Mouse (Mus musculus) 3T3-L1 (cell line): ENCODE results near the gene Zfp839.

Experiments
- DNase-seq: peaks from one replicate; pipeline ENCODE4 v3.0.0-alpha.2; 2015; ENCODE audit warnings: low read depth, low spot score

The Zfp839 gene

GRCm38 (mm10) chr12:110850010-110850928 lies at the start of gene Zfp839:
Gene Zfp839 (plus strand): TSS chr12:110850253.
- DNase-seq = peak; percentile 73

GRCm38 (mm10) chr12:110801876-110802464 lies 48.1 kb upstream of the Zfp839 start:
- no peak for DNase-seq

- DNase-seq = no peak
Measured at GRCm38 (mm10) chr12:110802674-110803297, 47.3 kb upstream of the Zfp839 start.

DNA sequence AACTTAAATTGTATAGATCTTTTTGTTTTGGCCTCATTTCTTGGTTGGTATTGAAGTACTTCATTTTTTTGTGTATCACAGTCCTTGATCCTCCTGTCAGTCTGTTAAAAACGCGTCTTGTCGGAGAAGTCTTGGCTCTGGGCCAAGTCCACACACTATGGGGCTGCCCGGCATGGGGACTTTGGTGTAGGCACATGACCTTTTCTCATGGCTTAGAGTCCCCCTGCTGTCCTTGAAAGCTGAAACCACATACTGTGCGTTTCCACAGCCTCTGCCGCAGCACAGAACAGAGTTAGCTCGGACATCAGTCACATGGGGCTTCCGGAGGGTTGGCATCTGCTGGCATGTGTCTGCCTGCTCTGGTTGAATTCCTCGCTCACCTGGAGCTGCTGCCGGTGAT lies 45.8 kb upstream of the Zfp839 start:
- DNase-seq = no peak

GRCm38 (mm10) chr12:110806301-110806970 lies 43.6 kb upstream of the Zfp839 start:
- peak; percentile 9 for DNase-seq

DNA sequence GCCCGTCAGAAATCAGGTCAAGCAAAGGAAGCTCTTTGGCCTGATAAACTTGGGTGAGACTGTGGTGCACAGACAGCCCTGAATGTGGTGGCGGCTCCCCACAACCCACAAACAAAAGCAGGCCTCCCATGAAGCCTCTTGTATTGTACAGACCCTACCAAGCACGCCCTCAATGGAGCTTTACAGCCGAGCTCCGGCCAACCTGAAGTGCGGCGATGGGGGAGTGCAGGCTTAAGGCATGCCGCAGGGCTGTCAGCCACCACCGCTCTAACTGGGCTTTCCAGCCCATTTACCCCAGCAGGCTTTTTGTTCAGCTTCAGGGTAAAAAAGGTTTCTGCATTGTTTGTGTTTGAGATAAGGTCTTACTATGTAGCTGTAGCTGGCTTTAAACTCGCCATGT lies 41.6 kb upstream of the Zfp839 start:
- no peak for DNase-seq

GRCm38 (mm10) chr12:110808848-110809247 lies 41.2 kb upstream of the Zfp839 start:
- DNase-seq = no peak

DNA sequence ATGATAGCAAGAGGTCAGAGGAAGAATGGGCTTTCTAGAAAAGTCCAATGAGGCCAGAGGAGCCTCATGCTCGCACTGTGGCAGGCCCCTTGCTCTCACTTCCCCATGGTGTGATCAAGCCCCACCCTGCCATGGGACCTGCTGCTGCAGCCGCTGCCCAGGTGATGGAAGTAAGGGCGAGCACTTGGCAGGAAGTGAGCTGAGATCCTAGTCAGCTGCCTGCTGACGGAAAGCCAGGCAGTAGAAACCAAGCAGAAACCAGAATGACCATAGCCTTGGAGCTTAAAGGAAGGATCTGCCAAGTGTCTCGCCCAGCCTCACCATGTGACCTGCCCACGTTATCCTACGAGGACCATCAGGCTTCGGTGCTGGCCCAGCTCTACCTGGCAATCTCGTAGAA lies 36.9 kb upstream of the Zfp839 start:
- DNase-seq = no peak

DNA sequence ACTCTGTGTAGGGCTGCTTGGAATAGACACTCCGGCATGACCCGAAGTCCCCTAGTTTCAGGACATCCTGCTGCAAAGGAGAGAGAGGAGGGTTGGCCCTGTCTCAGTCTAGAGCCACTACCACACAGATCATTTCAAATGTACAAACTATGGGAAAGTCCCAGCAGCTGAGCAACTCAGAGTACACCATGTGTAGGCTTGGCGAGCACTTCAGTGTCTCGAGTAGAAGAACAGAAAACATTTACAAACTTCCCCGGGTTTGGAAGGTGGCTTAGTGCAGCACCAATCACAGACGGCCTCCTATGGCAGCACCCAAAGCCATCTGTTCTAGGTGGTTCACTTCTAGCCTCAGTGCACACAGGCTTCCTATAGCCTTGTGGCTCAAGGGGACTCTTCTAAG lies 36.4 kb upstream of the Zfp839 start:
- DNase-seq = no peak

GRCm38 (mm10) chr12:110814924-110815323 lies 35.1 kb upstream of the Zfp839 start:
- no peak for DNase-seq

- peak; percentile 22 for DNase-seq
Measured at GRCm38 (mm10) chr12:110816833-110817232, 33.2 kb upstream of the Zfp839 start.

DNA sequence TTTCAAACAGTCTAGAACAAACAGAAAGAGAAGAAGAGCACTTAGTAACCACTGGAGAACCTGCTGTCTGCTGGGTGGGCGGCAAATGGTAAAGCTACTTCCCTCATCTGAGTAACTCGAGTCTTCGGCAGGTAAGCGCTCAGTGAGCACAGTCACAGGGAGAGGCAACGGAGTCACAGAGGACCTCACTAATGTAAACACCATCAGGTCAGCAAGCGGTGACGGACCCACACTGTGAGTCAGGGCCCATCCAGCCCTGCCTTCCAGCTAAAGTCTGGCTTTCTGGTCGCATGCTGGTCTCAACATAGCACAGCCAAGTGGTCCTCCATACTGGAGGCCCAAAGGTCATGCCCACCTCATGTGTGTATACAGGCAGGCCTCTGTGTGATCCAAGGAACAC lies 30.7 kb upstream of the Zfp839 start:
- no peak for DNase-seq

- no peak for DNase-seq
Measured at GRCm38 (mm10) chr12:110821787-110822186, 28.3 kb upstream of the Zfp839 start.

GRCm38 (mm10) chr12:110822366-110822765 lies 27.7 kb upstream of the Zfp839 start:
- no peak for DNase-seq

GRCm38 (mm10) chr12:110828908-110829307 lies 21.1 kb upstream of the Zfp839 start:
- DNase-seq = no peak

- DNase-seq = no peak
Measured at GRCm38 (mm10) chr12:110830293-110831024, 19.6 kb upstream of the Zfp839 start.

- DNase-seq = no peak
Measured at GRCm38 (mm10) chr12:110835182-110835581, 14.9 kb upstream of the Zfp839 start.

DNA sequence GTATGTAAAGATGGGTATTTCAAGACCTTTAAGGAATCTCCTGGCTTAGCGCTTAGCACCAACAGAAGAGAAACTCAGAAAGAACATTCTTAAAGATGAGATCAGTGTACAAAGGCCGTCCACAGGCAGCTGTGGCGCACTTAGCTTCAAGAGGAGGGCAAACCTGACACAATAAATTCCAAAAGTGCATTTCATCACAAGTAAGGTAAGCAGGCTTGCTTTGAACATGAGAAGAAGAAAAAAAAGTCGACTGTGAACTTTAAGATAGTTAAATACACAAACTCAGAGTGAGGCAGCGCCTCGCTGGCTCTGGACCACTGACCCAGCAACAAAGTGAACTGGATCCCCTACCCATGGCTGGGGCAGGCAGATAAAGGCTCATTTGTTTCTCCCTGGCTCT lies 13.3 kb upstream of the Zfp839 start:
- no peak for DNase-seq

- DNase-seq = no peak
Measured at GRCm38 (mm10) chr12:110837192-110837841, 12.7 kb upstream of the Zfp839 start.

DNA sequence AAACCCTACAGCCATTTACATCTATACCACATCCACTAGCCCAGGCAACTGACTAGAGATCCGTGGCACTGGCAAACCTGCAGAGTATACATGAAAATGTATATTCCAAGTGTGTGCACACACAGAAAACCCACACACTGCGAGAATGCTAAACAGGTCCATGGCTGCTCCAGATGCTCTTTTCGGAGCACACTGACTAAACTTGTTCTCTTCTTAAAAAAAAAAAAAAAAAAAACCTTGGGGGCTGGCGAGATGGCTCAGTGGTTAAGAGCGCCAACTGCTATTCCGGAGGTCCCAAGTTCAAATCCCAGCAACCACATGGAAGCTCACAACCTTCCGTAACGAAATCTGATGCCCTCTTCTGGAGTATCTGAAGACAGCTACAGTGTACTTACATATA lies 12.2 kb upstream of the Zfp839 start:
- no peak for DNase-seq
